Mouse (Mus musculus) spleen, adult 2 months (tissue): ENCODE data around the gene Snapin.

Source experiments
- CTCF ChIP-seq: fragments of 200-500 bp; IDR thresholded peaks from 2 replicates; pipeline ENCODE4 v1.5.1; 2011; ENCODE audit warnings: mild to moderate bottlenecking, inconsistent platforms; ENCODE audit not compliant: insufficient read depth, insufficient read length, insufficient replicate concordance; ENCODE audit errors: extremely low read depth
- POLR2A ChIP-seq: fragments of 200-500 bp; IDR thresholded peaks from 2 replicates; pipeline ENCODE4 v1.6.1; 2011; ENCODE audit warnings: low read depth, low read length, inconsistent platforms

- TF ChIP-seq CTCF (no peak), POLR2A (no peak)
Measured at GRCm38 (mm10) chr3:90447123-90447494, 43.7 kb downstream of the Snapin start.
